Mouse (Mus musculus) midbrain, embryonic 10.5 days (tissue): ENCODE measurements around the gene Rcbtb1. TPM values are rescaled to one million over a fixed set of nuclear protein-coding genes. Genes with fewer than 3 reads are reported as not detected.

Experiments used
- DNase-seq: peaks from one replicate; pipeline ENCODE4 v3.0.0-alpha.2; 2017; ENCODE audit warnings: low spot score
- H3K27ac ChIP-seq: fragments of 300-500 bp; sonication (generic); replicated peaks from 2 replicates; pipeline ENCODE4 v1.5.1; 2016; ENCODE audit warnings: mild to moderate bottlenecking
- H3K27me3 ChIP-seq: fragments of 300-500 bp; sonication (generic); 2 replicates; pipeline ENCODE4 v1.6.1; 2016; ENCODE audit warnings: low read depth, mild to moderate bottlenecking; ENCODE audit not compliant: poor library complexity, severe bottlenecking
- H3K36me3 ChIP-seq: fragments of 300-500 bp; sonication (generic); 2 replicates; pipeline ENCODE4 v1.6.1; 2016; ENCODE audit warnings: mild to moderate bottlenecking, moderate library complexity
- H3K4me1 ChIP-seq: fragments of 300-500 bp; sonication (generic); 2 replicates; pipeline ENCODE4 v1.6.1; 2016
- H3K4me3 ChIP-seq: fragments of 300-500 bp; sonication (generic); 2 replicates; pipeline ENCODE4 v1.5.1; 2016; ENCODE audit warnings: mild to moderate bottlenecking, moderate library complexity
- H3K9me3 ChIP-seq: fragments of 300-500 bp; sonication (generic); replicated peaks from 2 replicates; pipeline ENCODE4 v1.6.1; 2016; ENCODE audit warnings: mild to moderate bottlenecking
- WGBS: fragments of 180-500 bp; shearing (Covaris S2); methylation state at CpG from one replicate; pipeline ENCODE4 v1.1.7; 2016; 5-methylcytosine and 5-hydroxymethylcytosine counted together
- polyA plus RNA-seq: library from polyadenylated mRNA; unstranded; fragments of >200 nt; fragmentation: Nextera tagmentation; extraction: Ambion mirVana; gene quantifications from 2 replicates; pipeline ENCODE4 v1.2.1, GENCODE M21; 2016

The Rcbtb1 gene
- polyA plus RNA-seq: 114 and 122 TPM in 2 replicates

DNA sequence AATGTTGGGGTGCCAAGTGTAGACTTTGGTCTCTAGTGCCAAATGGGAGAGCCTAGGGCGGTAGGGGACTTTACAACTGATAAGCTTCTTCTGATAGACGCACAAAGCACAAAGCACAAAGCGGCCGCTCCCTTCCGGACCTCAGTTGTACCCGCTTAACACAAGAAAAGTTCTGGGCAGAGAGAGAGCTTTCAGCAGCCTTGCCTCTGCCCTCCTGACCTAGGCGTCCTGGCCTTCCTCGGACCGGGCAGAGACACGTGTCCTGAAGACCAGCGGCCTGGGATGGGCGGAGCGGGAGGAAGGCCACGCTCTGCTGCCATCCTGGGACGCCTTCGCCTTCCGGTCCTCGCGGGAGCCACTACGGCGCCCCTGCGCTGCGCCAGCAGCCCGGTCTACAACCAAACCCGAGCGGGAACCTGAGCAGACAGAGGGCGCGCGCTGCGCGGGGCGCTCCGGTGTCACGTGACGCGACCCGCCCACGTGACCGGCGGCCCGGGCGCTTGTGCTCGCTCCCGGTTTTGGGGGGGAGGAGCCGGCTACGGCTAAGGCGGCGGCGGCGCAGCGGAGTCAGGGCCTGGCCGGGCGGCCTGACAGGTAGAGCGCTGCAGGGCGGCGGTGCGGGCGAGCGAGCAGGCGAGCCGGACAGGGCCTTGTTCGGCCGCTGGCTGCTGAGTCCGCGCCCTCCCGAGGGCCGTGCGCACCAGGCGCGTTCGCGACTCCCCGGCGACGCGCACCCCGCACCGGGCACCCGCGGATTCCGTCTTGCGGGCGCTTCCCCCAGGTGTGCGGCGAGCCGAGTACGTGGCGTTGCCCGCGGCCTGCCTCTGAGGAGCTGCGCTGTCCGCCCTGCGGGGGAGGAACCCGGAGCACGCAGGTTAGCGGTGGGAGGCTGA lies at the start of gene Rcbtb1:
Rcbtb1 (plus strand) TSS at position 499 of the 893 bp plus-strand sequence.
- H3K4me1 ChIP-seq: peaks cover 47% of the 10 kb centered on the region
- WGBS: under 1% methylated on average over 96 of the region's 96 CpGs
- H3K9me3 ChIP-seq: no peaks in the 10 kb centered on the region
- DNase-seq: peak; percentile 95
- H3K27me3 ChIP-seq: no peaks in the 10 kb centered on the region
- peak within 1 kb of the TSS; percentile 90 for H3K4me3 ChIP-seq
- peak within 1 kb of the TSS; percentile 99 for H3K27ac ChIP-seq
- H3K36me3 ChIP-seq: no peaks in the 10 kb centered on the region

DNA sequence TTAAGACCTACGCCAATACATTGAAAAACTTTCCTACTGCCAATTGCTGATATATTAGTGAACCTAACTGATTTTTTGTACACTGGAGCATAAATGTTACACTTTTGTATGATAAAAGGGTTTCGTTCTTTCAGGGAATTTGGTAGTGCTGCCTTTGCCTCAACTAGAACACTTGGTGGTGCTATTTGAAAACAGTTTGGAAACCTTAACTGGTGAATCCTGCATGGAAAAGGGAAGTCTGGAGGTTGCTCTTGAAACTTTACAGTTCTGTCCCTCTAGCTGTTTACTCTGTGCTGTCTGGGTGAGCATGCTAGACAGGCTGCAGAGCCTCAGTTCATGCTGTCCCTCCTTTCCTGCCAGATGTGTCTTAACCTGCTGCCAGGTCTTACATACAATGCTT lies 45.4 kb upstream of the Rcbtb1 start:
- Histone ChIP-seq H3K9me3 (no peaks in the 10 kb centered on the region), H3K27ac (no peak overlapping the region), H3K27me3 (no peaks in the 10 kb centered on the region), H3K36me3 (no peaks in the 10 kb centered on the region), H3K4me1 (no peaks in the 10 kb centered on the region), H3K4me3 (no peak overlapping the region)
- no peak for DNase-seq
- WGBS: 87% methylated on average over 2 of the region's 2 CpGs

DNA sequence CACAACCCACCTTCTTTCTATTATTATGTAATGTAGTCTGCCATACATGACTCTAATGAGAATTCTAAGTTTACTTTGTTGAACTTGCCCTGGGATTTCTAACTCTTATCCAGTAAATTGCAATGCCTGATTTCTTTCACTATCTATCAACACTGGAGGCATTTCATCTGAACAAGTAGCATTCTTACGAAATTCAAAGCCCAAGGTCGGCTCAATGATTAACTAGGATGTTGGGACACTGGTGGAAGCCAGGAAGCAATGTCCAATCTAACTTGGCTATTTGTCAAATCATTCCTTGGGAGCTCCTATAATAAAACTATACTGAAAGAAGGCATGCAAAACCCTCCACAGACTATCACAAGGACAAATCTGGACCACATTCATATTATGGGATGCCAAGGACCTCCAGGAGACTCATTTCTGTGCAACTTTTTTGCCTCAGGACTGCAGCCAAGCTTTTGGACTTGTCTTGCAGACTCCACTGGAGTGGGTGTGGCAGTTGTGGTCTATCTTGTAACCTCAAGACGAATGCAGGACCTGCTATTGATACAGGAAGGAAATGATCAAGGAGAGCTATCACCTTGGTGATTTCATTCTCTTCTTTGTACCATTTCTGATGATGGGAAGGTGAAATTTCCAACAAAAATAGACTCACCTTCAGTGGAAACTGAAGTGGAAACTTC lies 43.9 kb upstream of the Rcbtb1 start:
- 76% methylated on average over 3 of the region's 3 CpGs for WGBS
- Histone ChIP-seq H3K9me3 (no peaks in the 10 kb centered on the region), H3K27ac (no peak overlapping the region), H3K36me3 (no peaks in the 10 kb centered on the region), H3K4me1 (no peaks in the 10 kb centered on the region), H3K4me3 (no peak overlapping the region), H3K27me3 (no peaks in the 10 kb centered on the region)
- no peak for DNase-seq

DNA sequence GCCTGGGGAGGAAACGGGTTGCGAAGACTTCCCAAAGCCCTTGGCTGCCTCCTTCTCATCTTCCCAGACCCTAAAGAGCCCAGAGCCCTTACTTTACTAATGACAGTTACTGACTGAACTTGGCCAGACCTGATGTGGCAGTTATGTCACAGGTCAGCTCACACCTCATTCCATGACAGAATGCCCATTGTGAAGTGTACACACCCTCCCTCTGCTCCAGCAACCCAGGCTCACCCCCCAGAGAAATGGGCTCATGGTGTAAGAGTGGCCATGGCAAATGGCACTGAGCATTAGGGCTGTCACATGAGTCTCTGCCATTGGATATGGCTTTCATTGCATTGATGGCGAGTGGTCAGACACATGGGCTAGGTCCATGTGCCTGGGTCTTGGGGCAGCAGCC lies 22.4 kb upstream of the Rcbtb1 start, which contains the start of gene Gm5142:
Gm5142 (minus strand) TSS at position 101 of the 400 bp plus-strand sequence.
- Histone ChIP-seq H3K27me3 (no peaks in the 10 kb centered on the region), H3K9me3 (no peaks in the 10 kb centered on the region), H3K36me3 (no peaks in the 10 kb centered on the region), H3K4me3 (no peak within 1 kb of the TSS), H3K27ac (no peak within 1 kb of the TSS), H3K4me1 (no peaks in the 10 kb centered on the region)
- 90% methylated on average over 3 of the region's 3 CpGs for WGBS
- DNase-seq: no peak

DNA sequence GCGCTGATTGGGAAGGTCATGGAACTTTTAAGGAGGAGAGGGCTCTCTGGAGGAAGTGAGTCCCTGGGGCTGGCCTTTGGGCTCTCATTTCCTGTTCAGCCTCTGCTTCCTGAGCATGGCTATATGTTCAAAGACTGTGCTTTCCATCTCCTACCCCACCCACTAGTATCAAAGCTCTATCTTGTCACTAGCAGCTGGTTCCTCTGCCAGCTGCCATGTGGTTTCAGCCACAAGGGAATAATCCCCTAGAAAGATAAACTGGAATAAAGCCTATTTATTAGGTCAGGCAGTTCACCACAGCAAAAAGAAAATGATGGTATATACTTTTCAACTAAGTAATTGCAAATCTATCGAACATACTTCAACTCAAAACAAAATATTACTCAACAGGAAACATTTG lies 18.3 kb upstream of the Rcbtb1 start:
- Histone ChIP-seq H3K4me3 (no peak overlapping the region), H3K4me1 (no peaks in the 10 kb centered on the region), H3K36me3 (no peaks in the 10 kb centered on the region), H3K27ac (no peak overlapping the region), H3K27me3 (no peaks in the 10 kb centered on the region), H3K9me3 (no peaks in the 10 kb centered on the region)
- DNase-seq: no peak
- WGBS: 86% methylated on average over 2 of the region's 2 CpGs

DNA sequence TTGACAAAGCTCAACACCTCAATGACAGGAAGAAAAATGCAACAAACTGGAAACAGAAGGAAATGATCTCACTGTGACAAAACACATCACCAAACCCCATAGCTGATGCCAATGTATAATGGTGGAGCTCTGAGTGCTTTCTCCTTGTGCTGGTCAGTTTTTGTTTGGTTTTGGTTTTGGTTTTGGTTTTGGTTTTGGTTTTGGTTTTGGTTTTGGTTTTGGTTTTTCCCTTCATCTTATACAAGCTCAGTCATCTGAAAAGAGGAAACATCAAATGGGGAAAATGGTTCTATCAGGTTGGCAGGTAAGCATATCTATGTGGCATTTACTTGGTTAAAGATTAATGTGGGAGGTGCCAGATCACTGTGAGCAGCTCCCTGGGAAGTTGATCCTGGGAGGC lies 15.5 kb upstream of the Rcbtb1 start:
- Histone ChIP-seq H3K27me3 (no peaks in the 10 kb centered on the region), H3K27ac (no peak overlapping the region), H3K4me1 (no peaks in the 10 kb centered on the region), H3K36me3 (no peaks in the 10 kb centered on the region), H3K9me3 (no peaks in the 10 kb centered on the region), H3K4me3 (no peak overlapping the region)
- no peak for DNase-seq

DNA sequence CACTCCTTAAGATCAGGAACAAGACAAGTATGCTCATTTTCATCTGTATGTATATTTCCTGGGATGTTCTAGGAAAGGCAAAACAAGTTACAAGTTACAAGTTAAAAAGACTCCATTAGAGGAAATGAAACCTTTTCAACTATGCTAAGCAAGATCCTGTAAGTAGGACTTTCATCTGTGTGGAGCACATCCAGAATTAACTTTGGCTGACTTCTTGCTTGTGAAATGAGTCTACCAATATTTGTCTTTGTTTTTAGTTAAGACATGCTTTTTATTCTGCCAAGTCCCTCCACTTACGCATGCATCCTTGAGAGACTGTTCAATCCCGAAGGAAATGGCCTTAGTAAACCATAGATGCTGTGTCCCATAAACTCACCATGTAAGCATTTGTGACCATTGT lies 14.9 kb upstream of the Rcbtb1 start:
- no peaks in the 10 kb centered on the region for H3K36me3 ChIP-seq
- DNase-seq: no peak
- no peak overlapping the region for H3K4me3 ChIP-seq
- H3K4me1 ChIP-seq: no peaks in the 10 kb centered on the region
- H3K27me3 ChIP-seq: no peaks in the 10 kb centered on the region
- 88% methylated on average over 2 of the region's 2 CpGs for WGBS
- no peak overlapping the region for H3K27ac ChIP-seq
- no peaks in the 10 kb centered on the region for H3K9me3 ChIP-seq

DNA sequence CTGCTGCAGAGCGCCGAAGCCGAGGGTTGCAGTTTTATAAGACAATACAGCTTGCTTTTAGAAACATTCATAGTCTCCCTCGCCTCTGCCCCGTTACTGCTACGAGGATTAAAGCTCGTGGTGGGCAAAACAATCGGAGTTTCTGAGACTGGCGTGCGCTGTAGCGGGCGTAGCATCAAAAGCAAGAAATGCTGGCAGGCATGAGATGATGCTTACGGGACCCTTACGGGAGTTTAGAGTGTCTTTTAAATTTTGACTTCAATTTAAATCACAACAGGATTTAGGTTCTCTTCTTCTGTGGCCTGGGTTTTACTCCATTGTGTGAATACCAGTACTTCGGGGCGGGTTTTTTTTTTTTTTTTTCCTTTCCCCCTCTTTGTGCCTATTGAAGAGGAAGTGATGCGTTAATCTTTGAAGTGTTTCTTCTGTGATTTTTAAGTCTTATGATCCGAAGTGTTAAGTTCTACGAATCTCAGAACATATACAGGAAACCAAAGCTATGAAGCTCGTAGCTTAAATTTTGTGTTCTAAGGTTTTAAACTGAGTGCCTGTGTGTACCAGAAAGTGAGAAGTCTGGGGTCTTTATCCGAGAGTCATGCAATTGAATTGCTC lies 701 bp downstream of the Rcbtb1 start:
- Histone ChIP-seq H3K27ac (peak overlapping the region; percentile 99), H3K36me3 (no peaks in the 10 kb centered on the region), H3K9me3 (no peaks in the 10 kb centered on the region), H3K27me3 (no peaks in the 10 kb centered on the region), H3K4me1 (peaks cover 54% of the 10 kb centered on the region), H3K4me3 (peak overlapping the region; percentile 90)
- DNase-seq: no peak
- under 1% methylated on average over 21 of the region's 21 CpGs for WGBS

DNA sequence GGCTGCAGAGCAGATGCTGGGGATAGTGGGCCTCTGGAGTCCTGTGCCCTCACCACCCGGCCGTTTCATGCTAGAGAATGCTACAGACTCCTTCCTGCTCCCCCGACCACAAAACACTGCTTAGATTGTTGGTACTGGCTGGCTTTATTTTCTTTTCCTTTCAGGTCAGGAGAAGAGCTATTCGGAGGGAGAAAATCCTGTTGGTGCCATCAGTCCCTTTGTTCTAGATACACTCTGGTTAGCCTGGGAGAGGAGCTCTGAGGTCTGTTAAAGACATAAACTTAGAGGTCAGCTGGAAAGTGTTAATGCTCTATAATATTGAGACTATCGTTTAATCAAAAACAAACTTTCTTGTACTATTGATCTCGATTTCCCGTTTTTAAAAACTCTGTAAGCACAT lies 4.5 kb downstream of the Rcbtb1 start:
- peak overlapping the region; percentile 38 for H3K4me3 ChIP-seq
- no peaks in the 10 kb centered on the region for H3K27me3 ChIP-seq
- no peaks in the 10 kb centered on the region for H3K9me3 ChIP-seq
- DNase-seq: peak; percentile 45
- 21% methylated on average over 7 of the region's 7 CpGs for WGBS
- H3K27ac ChIP-seq: peak overlapping the region; percentile 89
- H3K36me3 ChIP-seq: peaks cover 9% of the 10 kb centered on the region
- peaks cover 65% of the 10 kb centered on the region for H3K4me1 ChIP-seq

DNA sequence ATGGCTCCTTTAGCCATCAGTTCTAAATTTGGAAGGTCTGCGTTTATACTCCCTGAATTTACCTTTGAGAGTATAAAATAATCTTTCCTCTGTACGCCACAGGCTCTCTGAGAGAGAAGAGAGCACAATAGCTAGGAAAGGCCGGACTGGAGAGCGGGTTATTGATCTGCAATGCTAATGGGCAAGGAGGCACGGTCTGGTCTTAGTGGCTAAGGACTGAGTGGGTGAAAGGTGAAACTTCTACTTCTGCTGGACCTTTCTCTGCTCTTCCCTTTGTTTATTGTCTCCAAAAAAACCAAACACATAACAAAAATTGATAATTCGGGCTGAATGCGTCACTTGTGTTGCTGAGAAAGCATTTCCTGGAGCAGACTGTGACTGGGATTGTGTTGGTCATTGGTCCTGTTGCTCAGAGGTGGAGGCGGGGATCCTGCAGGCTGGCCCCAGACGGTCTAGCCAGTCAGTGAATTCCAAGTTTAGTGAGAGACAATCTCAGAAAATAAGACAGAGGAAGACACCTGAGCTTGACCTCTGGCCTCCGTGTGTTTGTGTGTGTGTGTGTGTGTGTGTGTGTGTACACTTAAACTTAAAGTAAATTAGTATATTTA lies 5.1 kb downstream of the Rcbtb1 start:
- Histone ChIP-seq H3K4me3 (peak overlapping the region; percentile 38), H3K36me3 (peaks cover 15% of the 10 kb centered on the region), H3K9me3 (no peaks in the 10 kb centered on the region), H3K27me3 (no peaks in the 10 kb centered on the region), H3K27ac (peak overlapping the region; percentile 89), H3K4me1 (peaks cover 59% of the 10 kb centered on the region)
- peak; percentile 40 for DNase-seq
- 35% methylated on average over 10 of the region's 10 CpGs for WGBS

DNA sequence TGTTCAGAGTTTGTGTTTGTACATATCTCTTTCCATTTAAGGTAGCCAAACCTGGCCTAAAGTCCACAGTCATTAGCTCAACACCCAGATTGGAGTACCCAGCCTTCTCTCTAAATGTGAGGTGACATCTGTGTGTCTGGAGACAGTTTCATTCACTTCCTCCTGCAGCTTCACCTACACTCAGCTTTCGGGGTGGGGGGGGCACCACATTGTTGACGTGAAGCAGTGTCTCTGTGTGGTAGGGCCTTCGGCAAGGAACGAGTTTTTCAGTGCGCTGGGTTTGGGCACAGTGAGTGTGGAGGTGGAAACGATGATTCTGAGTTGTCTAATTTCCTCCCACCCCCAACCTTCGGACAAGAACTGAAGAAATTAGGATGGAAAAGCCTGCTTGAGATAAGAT lies 8.0 kb downstream of the Rcbtb1 start:
- no peak for DNase-seq
- H3K27me3 ChIP-seq: no peaks in the 10 kb centered on the region
- H3K4me3 ChIP-seq: no peak overlapping the region
- no peak overlapping the region for H3K27ac ChIP-seq
- H3K36me3 ChIP-seq: peaks cover 41% of the 10 kb centered on the region
- no peaks in the 10 kb centered on the region for H3K9me3 ChIP-seq
- peaks cover 40% of the 10 kb centered on the region for H3K4me1 ChIP-seq
- WGBS: 95% methylated on average over 7 of the region's 7 CpGs

DNA sequence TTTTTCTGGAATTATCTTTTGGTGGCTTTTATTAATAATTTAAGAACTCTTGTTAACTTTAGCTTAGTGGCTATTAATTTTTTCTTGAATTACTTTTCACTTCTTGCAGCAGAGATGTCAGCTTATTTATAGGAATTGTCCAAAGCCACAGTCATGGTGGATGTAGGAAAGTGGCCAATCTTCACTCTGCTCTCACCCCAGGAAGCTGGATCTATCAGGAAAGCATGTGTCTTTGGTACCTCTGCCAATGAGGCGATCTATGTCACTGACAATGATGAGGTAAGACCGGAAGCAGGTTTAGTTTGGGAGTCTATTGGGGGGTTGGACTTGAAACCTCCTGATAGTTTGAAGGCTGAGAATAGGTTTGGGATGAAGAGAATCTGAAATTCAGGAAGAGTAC lies 8.8 kb downstream of the Rcbtb1 start:
- DNase-seq: no peak
- no peaks in the 10 kb centered on the region for H3K9me3 ChIP-seq
- H3K27ac ChIP-seq: no peak overlapping the region
- peaks cover 49% of the 10 kb centered on the region for H3K36me3 ChIP-seq
- H3K4me1 ChIP-seq: peaks cover 32% of the 10 kb centered on the region
- WGBS: 95% methylated on average over 2 of the region's 2 CpGs
- H3K4me3 ChIP-seq: no peak overlapping the region
- no peaks in the 10 kb centered on the region for H3K27me3 ChIP-seq
